Mouse (Mus musculus) heart, postnatal 0 days (tissue): ENCODE measurements around the gene Fgfr2.

ENCODE experiments used
- CTCF ChIP-seq: IDR thresholded peaks from 2 replicates; pipeline ENCODE4 v1.5.1; 2016; ENCODE audit warnings: antibody characterized with exemption, control low read depth, low read depth
- EP300 ChIP-seq: IDR thresholded peaks from 2 replicates; pipeline ENCODE4 v1.6.1; 2016; ENCODE audit warnings: antibody characterized with exemption, low read depth

GRCm38 (mm10) chr7:132631313-132631712 is 491.8 kb downstream of the Fgfr2 start:
- TF ChIP-seq EP300, result no peak
- TF ChIP-seq CTCF, result no peak
